Mouse (Mus musculus) lung, adult 2 months (tissue): Measurements from ENCODE around the gene Nav2. TPM values are rescaled to one million over a fixed set of nuclear protein-coding genes. Genes with fewer than 3 reads are reported as not detected.

Experiments used
- DNase-seq: peaks from one replicate; pipeline ENCODE4 v3.0.0; 2022
- H3K4me1 ChIP-seq: fragments of 200-500 bp; 2 replicates; pipeline ENCODE4 v1.6.1; 2011; ENCODE audit warnings: low read length; ENCODE audit not compliant: control insufficient read depth, insufficient read depth
- H3K4me3 ChIP-seq: fragments of 200-500 bp; replicated peaks from 2 replicates; pipeline ENCODE3; 2011; ENCODE audit warnings: low read depth, mild to moderate bottlenecking, control low read depth, low read length; ENCODE audit errors: extremely low read depth
- CTCF ChIP-seq: fragments of 200-500 bp; IDR thresholded peaks from 2 replicates; pipeline ENCODE4 v1.5.1; 2011; ENCODE audit warnings: mild to moderate bottlenecking, low read length, control low read depth; ENCODE audit not compliant: insufficient read depth
- POLR2A ChIP-seq: fragments of 200-500 bp; IDR thresholded peaks from 2 replicates; pipeline ENCODE4 v1.6.1; 2011; ENCODE audit warnings: low read depth, mild to moderate bottlenecking, control low read depth, low read length, borderline replicate concordance; ENCODE audit errors: extremely low read depth
- WGBS: fragments of 180-500 bp; shearing (Covaris S2); methylation state at CpG from one replicate; pipeline ENCODE4 v1.1.7; 2018; 5-methylcytosine and 5-hydroxymethylcytosine counted together
- polyA plus RNA-seq: library from polyadenylated mRNA; depleted of rRNA; stranded (reverse); fragments of >200 nt; gene quantifications from 2 replicates; pipeline ENCODE4 v1.2.3, GENCODE M21; 2012

Gene Nav2
- polyA plus RNA-seq, 1 experiment, result 33.9 TPM

- no peak overlapping the region for H3K4me3 ChIP-seq
- 27% methylated on average over 7 of the region's 7 CpGs for WGBS
- TF ChIP-seq CTCF, result no peak
- TF ChIP-seq POLR2A, result no peak
- H3K4me1 ChIP-seq, result no peaks in the 10 kb centered on the region; the same call in 1 of the 2 replicates
- no peak for DNase-seq
Measured at GRCm38 (mm10) chr7:49006886-49007285, 98.4 kb downstream of the Nav2 start.

- no peak for TF ChIP-seq POLR2A
- TF ChIP-seq CTCF, result no peak
- no peaks in the 10 kb centered on the region for H3K4me1 ChIP-seq
- 88% methylated on average over 6 of the region's 6 CpGs for WGBS
- no peak for DNase-seq
- no peak overlapping the region for H3K4me3 ChIP-seq
Measured at GRCm38 (mm10) chr7:49010739-49011138, 102.2 kb downstream of the Nav2 start.

GRCm38 (mm10) chr7:49012027-49012426, 103.5 kb downstream of the Nav2 start:
- H3K4me3 ChIP-seq, result no peak overlapping the region
- H3K4me1 ChIP-seq, result no peaks in the 10 kb centered on the region
- no peak for DNase-seq
- TF ChIP-seq POLR2A, result no peak
- TF ChIP-seq CTCF, result no peak
- WGBS, result 54% methylated on average over 1 of the region's 1 CpGs

GRCm38 (mm10) chr7:49014480-49014879, 106.0 kb downstream of the Nav2 start:
- TF ChIP-seq POLR2A (no peak), CTCF (no peak)
- DNase-seq, result no peak
- 87% methylated on average over 10 of the region's 10 CpGs for WGBS
- Histone ChIP-seq H3K4me1 (no peaks in the 10 kb centered on the region), H3K4me3 (no peak overlapping the region)

GRCm38 (mm10) chr7:49015297-49015696, 106.8 kb downstream of the Nav2 start:
- Histone ChIP-seq H3K4me3 (no peak overlapping the region), H3K4me1 (no peaks in the 10 kb centered on the region)
- 96% methylated on average over 6 of the region's 6 CpGs for WGBS
- TF ChIP-seq CTCF, result no peak
- TF ChIP-seq POLR2A, result no peak
- DNase-seq, result no peak

- DNase-seq, result no peak
- TF ChIP-seq POLR2A (no peak), CTCF (no peak)
- WGBS, result 70% methylated on average over 2 of the region's 2 CpGs
- Histone ChIP-seq H3K4me3 (no peak overlapping the region), H3K4me1 (no peaks in the 10 kb centered on the region)
Measured at GRCm38 (mm10) chr7:49016088-49016487, 107.6 kb downstream of the Nav2 start.

GRCm38 (mm10) chr7:49017794-49018193, 109.3 kb downstream of the Nav2 start:
- Histone ChIP-seq H3K4me3 (no peak overlapping the region), H3K4me1 (no peaks in the 10 kb centered on the region)
- 51% methylated on average over 5 of the region's 5 CpGs for WGBS
- DNase-seq, result no peak
- no peak for TF ChIP-seq CTCF
- no peak for TF ChIP-seq POLR2A

- WGBS, result 33% methylated on average over 7 of the region's 7 CpGs
- Histone ChIP-seq H3K4me1 (no peaks in the 10 kb centered on the region), H3K4me3 (no peak overlapping the region)
- DNase-seq, result no peak
- TF ChIP-seq POLR2A, result no peak
- no peak for TF ChIP-seq CTCF
Measured at GRCm38 (mm10) chr7:49018478-49018914, 110.0 kb downstream of the Nav2 start.

- no peak overlapping the region for H3K4me3 ChIP-seq
- WGBS, result 63% methylated on average over 8 of the region's 8 CpGs
- TF ChIP-seq POLR2A (no peak), CTCF (no peak)
- no peak for DNase-seq
- no peaks in the 10 kb centered on the region for H3K4me1 ChIP-seq
Measured at GRCm38 (mm10) chr7:49025026-49025815, 116.7 kb downstream of the Nav2 start.

GRCm38 (mm10) chr7:49025991-49026390, 117.5 kb downstream of the Nav2 start:
- H3K4me3 ChIP-seq, result no peak overlapping the region
- TF ChIP-seq POLR2A (no peak), CTCF (no peak)
- 70% methylated on average over 3 of the region's 3 CpGs for WGBS
- no peaks in the 10 kb centered on the region for H3K4me1 ChIP-seq
- DNase-seq, result no peak

GRCm38 (mm10) chr7:49026466-49026865, 118.0 kb downstream of the Nav2 start:
- no peak overlapping the region for H3K4me3 ChIP-seq
- DNase-seq, result no peak
- H3K4me1 ChIP-seq, result no peaks in the 10 kb centered on the region
- no peak for TF ChIP-seq CTCF
- TF ChIP-seq POLR2A, result no peak
- 46% methylated on average over 5 of the region's 5 CpGs for whole genome bisulfite sequencing
